Mouse (Mus musculus): Measurements from ENCODE around the gene Cpm. TPM values are rescaled to one million over a fixed set of nuclear protein-coding genes. Genes with fewer than 3 reads are reported as not detected.
A peak's percentile ranks its signal among the peaks of the same experiment; 100 is the strongest.

The Cpm gene
- total and polyA plus RNA-seq, 2 experiments: 0.80 to 1.4 TPM

DNA sequence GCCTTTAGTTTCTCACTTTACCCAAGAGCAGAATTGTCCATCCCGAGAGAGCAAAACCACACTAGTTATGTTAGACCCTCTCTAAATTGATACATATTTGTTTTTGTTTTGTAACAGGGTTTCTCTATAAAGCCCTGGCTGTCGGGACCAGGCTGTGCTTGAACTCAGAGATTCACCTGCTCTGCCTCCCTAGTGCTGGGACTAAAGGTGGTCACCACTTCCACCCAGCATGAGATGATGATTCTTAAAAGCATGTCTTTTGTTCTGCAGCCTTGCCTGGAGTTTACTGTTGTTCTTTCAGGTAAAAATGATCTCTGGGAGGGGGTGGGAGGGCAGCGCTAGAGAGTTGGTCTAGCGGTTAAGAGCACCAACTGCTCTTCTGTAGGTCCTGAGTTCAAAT, 97.0 kb downstream of the Cpm start:
- H3K4me3 ChIP-seq (ENCODE audit: insufficient read depth, low read depth, low read length): no peak overlapping the region
- whole genome bisulfite sequencing: 86% methylated on average over 4 of the region's 4 CpGs
- H3K9ac ChIP-seq (ENCODE audit: low read depth, low read length): no peak overlapping the region
- no peak overlapping the region for H3K27ac ChIP-seq (replicated peaks; ENCODE audit: insufficient read depth, low read depth, low read length)
- no peaks in the 10 kb centered on the region for H3K27me3 ChIP-seq (ENCODE audit: control insufficient read depth, insufficient read depth, low read length)
- no peaks in the 10 kb centered on the region for H3K79me2 ChIP-seq (ENCODE audit: control insufficient read depth, insufficient read depth, low read length)
- TF ChIP-seq POLR2A (IDR thresholded peaks at IDR 0.05; ENCODE audit: extremely low read depth, insufficient read depth, low read length) (no peak), CTCF (IDR thresholded peaks at IDR 0.05; ENCODE audit: low read depth, low read length) (no peak)
- no peak for DNase-seq (ENCODE audit: extremely low read depth, low read depth, low spot score)
- peaks cover 10% of the 10 kb centered on the region for H3K4me1 ChIP-seq (ENCODE audit: control insufficient read depth, insufficient read depth, low read length)
- no peaks in the 10 kb centered on the region for H3K36me3 ChIP-seq (ENCODE audit: control insufficient read depth, insufficient read depth, low read length)

DNA sequence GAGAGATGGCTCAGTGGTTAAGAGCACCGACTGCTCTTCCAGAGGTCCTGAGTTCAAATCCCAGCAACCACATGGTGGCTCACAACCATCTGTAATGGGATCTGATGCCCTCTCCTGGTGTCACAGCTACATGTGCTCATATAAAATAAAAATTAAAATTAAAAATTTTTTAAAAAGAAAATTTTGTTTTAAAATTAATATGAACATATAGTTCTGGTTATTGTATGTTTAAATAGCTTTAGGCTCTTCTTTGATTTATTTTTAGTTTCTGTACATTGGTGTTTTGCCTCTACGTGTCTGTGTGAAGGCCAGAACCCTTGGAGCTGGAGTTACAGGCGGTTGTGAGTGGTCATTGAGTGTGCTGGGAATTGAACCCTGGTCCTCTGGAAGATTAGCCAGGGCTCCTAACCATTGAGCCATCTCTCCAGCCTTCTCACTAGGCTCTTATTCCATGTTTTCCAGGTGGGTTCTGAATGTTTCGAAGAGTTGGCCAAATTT, 97.6 kb downstream of the Cpm start:
- Histone ChIP-seq H3K79me2 (ENCODE audit: control insufficient read depth, insufficient read depth, low read length) (no peaks in the 10 kb centered on the region), H3K36me3 (ENCODE audit: control insufficient read depth, insufficient read depth, low read length) (no peaks in the 10 kb centered on the region), H3K27me3 (ENCODE audit: control insufficient read depth, insufficient read depth, low read length) (no peaks in the 10 kb centered on the region), H3K27ac (replicated peaks; ENCODE audit: insufficient read depth, low read depth, low read length) (no peak overlapping the region), H3K4me3 (ENCODE audit: insufficient read depth, low read depth, low read length) (no peak overlapping the region), H3K4me1 (ENCODE audit: control insufficient read depth, insufficient read depth, low read length) (peaks cover 13% of the 10 kb centered on the region), H3K9ac (ENCODE audit: low read depth, low read length) (no peak overlapping the region)
- WGBS: 94% methylated on average over 4 of the region's 4 CpGs
- DNase-seq (ENCODE audit: extremely low read depth, low read depth, low spot score): no peak
- TF ChIP-seq POLR2A (IDR thresholded peaks at IDR 0.05; ENCODE audit: extremely low read depth, insufficient read depth, low read length): no peak
- no peak for TF ChIP-seq CTCF (IDR thresholded peaks at IDR 0.05; ENCODE audit: low read depth, low read length)

DNA sequence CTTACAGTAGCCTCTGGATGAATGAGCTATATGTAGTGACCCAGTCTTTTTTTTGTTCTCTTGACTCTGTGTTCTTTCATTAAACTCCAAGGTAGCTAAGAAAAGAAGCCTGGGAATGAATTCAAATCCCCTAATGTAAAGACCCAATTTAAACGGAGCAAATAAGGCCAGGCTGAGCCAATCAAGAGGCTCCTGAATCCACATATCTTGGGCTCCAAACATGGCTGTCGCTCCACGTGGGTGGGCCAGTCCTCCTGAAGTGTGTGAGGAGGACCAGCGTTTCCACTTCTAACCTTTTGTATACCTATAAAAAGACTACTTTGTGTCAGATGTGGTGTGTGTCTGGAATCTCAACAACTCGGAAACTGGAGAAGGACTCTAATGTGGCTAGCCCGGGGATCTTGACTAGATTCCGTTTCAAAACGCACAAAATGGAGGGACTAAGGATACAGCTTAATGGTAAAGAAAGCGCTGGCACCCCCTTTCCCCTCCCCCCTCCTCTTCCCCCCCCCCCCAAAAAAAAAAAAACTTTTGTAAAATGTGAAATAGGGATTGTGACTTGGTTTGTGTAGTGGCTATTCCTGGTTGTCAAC, 98.3 kb downstream of the Cpm start:
- Histone ChIP-seq H3K4me1 (ENCODE audit: control insufficient read depth, insufficient read depth, low read length) (peaks cover 13% of the 10 kb centered on the region), H3K27ac (replicated peaks; ENCODE audit: insufficient read depth, low read depth, low read length) (no peak overlapping the region), H3K79me2 (ENCODE audit: control insufficient read depth, insufficient read depth, low read length) (no peaks in the 10 kb centered on the region), H3K27me3 (ENCODE audit: control insufficient read depth, insufficient read depth, low read length) (no peaks in the 10 kb centered on the region), H3K9ac (ENCODE audit: low read depth, low read length) (no peak overlapping the region), H3K36me3 (ENCODE audit: control insufficient read depth, insufficient read depth, low read length) (no peaks in the 10 kb centered on the region), H3K4me3 (ENCODE audit: insufficient read depth, low read depth, low read length) (no peak overlapping the region)
- TF ChIP-seq CTCF (IDR thresholded peaks at IDR 0.05; ENCODE audit: low read depth, low read length) (no peak), POLR2A (IDR thresholded peaks at IDR 0.05; ENCODE audit: extremely low read depth, insufficient read depth, low read length) (no peak)
- 91% methylated on average over 9 of the region's 9 CpGs for WGBS
- no peak for DNase-seq (ENCODE audit: extremely low read depth, low read depth, low spot score)

DNA sequence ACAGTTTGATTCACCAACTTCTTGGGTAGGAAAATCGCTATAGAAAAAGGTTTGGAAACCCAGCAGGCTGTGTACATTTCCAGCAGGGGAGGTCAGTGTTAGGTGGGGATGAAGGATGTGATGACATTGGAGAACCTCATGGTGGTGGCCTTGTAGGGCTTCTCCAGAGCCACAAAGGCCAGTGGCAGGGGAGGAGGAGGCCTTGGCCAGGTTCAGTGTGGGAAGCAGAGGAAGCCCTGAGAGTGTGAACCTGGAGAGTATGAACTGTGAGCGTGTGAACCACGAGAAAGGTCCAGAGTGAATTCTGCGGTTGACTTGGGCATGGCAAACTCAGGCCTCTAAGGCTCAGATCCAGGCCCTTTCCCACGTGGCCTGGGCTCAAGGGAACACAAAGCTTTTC, 99.3 kb downstream of the Cpm start:
- WGBS: 90% methylated on average over 5 of the region's 5 CpGs
- no peak for DNase-seq (ENCODE audit: extremely low read depth, low read depth, low spot score)
- Histone ChIP-seq H3K9ac (ENCODE audit: low read depth, low read length) (no peak overlapping the region), H3K36me3 (ENCODE audit: control insufficient read depth, insufficient read depth, low read length) (no peaks in the 10 kb centered on the region), H3K4me1 (ENCODE audit: control insufficient read depth, insufficient read depth, low read length) (peaks cover 13% of the 10 kb centered on the region), H3K27ac (replicated peaks; ENCODE audit: insufficient read depth, low read depth, low read length) (no peak overlapping the region), H3K79me2 (ENCODE audit: control insufficient read depth, insufficient read depth, low read length) (no peaks in the 10 kb centered on the region), H3K27me3 (ENCODE audit: control insufficient read depth, insufficient read depth, low read length) (no peaks in the 10 kb centered on the region), H3K4me3 (ENCODE audit: insufficient read depth, low read depth, low read length) (no peak overlapping the region)
- TF ChIP-seq POLR2A (IDR thresholded peaks at IDR 0.05; ENCODE audit: extremely low read depth, insufficient read depth, low read length): no peak
- no peak for TF ChIP-seq CTCF (IDR thresholded peaks at IDR 0.05; ENCODE audit: low read depth, low read length)

DNA sequence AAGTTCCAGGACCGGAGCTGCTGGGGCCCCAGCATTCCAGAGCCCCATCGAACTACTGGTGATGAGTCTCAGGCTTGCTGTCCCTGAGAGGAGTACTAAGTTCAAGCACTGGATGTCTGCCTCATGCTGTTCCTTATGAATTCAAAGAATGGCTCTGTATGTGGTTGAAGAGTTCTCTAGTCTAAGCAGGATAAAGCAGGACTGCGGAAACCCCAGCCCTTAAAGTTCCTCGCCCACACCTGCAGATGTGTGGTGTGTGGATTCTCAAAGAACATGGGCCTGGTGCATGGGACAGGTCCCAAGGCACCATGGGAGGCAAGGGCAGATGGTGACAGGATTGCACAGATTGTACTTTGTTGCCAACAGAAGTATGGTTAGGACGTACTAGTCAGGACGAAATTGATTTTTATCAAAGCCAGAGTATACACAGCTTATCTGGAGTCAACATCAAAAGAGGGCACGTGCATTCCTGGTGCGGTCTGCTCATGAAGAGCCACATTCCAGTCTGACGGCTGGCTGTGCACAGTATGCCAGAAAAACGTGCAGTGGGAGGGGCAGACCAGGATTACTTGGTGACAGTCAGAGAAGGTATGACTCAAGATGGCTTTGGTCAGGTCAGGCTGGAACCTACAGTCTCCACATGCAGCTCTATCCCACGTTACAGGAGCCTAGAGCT, 100.0 kb downstream of the Cpm start:
- H3K9ac ChIP-seq (ENCODE audit: low read depth, low read length): no peak overlapping the region
- peak; percentile 88 for DNase-seq (ENCODE audit: extremely low read depth, low read depth, low spot score)
- H3K4me1 ChIP-seq (ENCODE audit: control insufficient read depth, insufficient read depth, low read length): peaks cover 13% of the 10 kb centered on the region
- no peak overlapping the region for H3K27ac ChIP-seq (replicated peaks; ENCODE audit: insufficient read depth, low read depth, low read length)
- no peak for TF ChIP-seq POLR2A (IDR thresholded peaks at IDR 0.05; ENCODE audit: extremely low read depth, insufficient read depth, low read length)
- H3K4me3 ChIP-seq (ENCODE audit: insufficient read depth, low read depth, low read length): no peak overlapping the region
- no peaks in the 10 kb centered on the region for H3K36me3 ChIP-seq (ENCODE audit: control insufficient read depth, insufficient read depth, low read length)
- H3K27me3 ChIP-seq (ENCODE audit: control insufficient read depth, insufficient read depth, low read length): no peaks in the 10 kb centered on the region
- WGBS: 36% methylated on average over 11 of the region's 11 CpGs
- no peaks in the 10 kb centered on the region for H3K79me2 ChIP-seq (ENCODE audit: control insufficient read depth, insufficient read depth, low read length)

DNA sequence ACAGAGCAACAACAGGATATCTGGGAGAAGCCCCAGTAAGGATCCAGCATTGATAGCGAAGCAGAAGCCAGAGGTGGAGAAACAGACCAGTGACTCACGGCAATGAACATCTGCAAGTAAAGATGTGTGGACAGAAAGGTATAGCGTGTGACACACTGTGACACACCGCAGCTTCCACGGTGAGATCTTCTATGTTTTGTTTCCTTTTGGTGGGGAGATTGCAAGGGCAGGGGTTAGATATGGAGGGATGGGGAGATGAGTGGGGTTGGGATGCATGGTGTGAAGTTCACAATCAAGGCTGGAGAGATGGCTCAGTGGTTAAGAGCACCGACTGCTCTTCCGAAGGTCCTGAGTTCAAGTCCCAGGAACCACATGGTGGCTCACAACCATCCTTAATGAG, 100.8 kb downstream of the Cpm start:
- Histone ChIP-seq H3K4me1 (ENCODE audit: control insufficient read depth, insufficient read depth, low read length) (peaks cover 13% of the 10 kb centered on the region), H3K36me3 (ENCODE audit: control insufficient read depth, insufficient read depth, low read length) (no peaks in the 10 kb centered on the region), H3K79me2 (ENCODE audit: control insufficient read depth, insufficient read depth, low read length) (no peaks in the 10 kb centered on the region), H3K4me3 (ENCODE audit: insufficient read depth, low read depth, low read length) (no peak overlapping the region), H3K27ac (replicated peaks; ENCODE audit: insufficient read depth, low read depth, low read length) (no peak overlapping the region), H3K9ac (ENCODE audit: low read depth, low read length) (no peak overlapping the region), H3K27me3 (ENCODE audit: control insufficient read depth, insufficient read depth, low read length) (no peaks in the 10 kb centered on the region)
- no peak for TF ChIP-seq CTCF (IDR thresholded peaks at IDR 0.05; ENCODE audit: low read depth, low read length)
- no peak for TF ChIP-seq POLR2A (IDR thresholded peaks at IDR 0.05; ENCODE audit: extremely low read depth, insufficient read depth, low read length)
- 92% methylated on average over 7 of the region's 7 CpGs for WGBS
- no peak for DNase-seq (ENCODE audit: extremely low read depth, low read depth, low spot score)

All from liver, adult 2 months (tissue).